Mouse (Mus musculus) heart, adult 2 months (tissue): ENCODE measurements around the gene Efhc1.

Source experiments
- CTCF ChIP-seq: fragments of 200-600 bp; IDR thresholded peaks from 2 replicates; pipeline ENCODE4 v1.8.1; 2022; ENCODE audit warnings: antibody characterized with exemption, mild to moderate bottlenecking, moderate library complexity
- POLR2A ChIP-seq: fragments of 200-500 bp; IDR thresholded peaks from 2 replicates; pipeline ENCODE4 v1.6.1; 2011; ENCODE audit warnings: mild to moderate bottlenecking, low read depth, low read length, control low read depth; ENCODE audit not compliant: insufficient read depth

- TF ChIP-seq POLR2A (no peak), CTCF (no peak)
Measured at GRCm38 (mm10) chr1:20984582-20984981, 33.2 kb downstream of the Efhc1 start.
